Mouse (Mus musculus) liver, postnatal 0 days (tissue): ENCODE results near the gene Lypd6b. TPM values are rescaled to one million over a fixed set of nuclear protein-coding genes. Genes with fewer than 3 reads are reported as not detected.

Source experiments
- ATAC-seq: fragments of 200-750 bp; cut with Nextera tagmentation; 2 replicates; pipeline ENCODE4 v1.8.0; 2017; ENCODE audit warnings: mild to moderate bottlenecking, moderate library complexity
- DNase-seq: peaks from one replicate; pipeline ENCODE4 v3.0.0-alpha.2; 2016
- H3K27ac ChIP-seq: fragments of 300-500 bp; sonication (generic); 2 replicates; pipeline ENCODE4 v1.5.1; 2014; ENCODE audit warnings: antibody characterized with exemption, moderate library complexity, mild to moderate bottlenecking, low read depth
- H3K27me3 ChIP-seq: fragments of 300-500 bp; sonication (generic); 2 replicates; pipeline ENCODE4 v1.6.1; 2014; ENCODE audit warnings: low read length, control low read depth, mixed read lengths; ENCODE audit not compliant: insufficient read depth
- H3K36me3 ChIP-seq: fragments of 300-500 bp; sonication (generic); replicated peaks from 2 replicates; pipeline ENCODE4 v1.6.1; 2014; ENCODE audit warnings: mild to moderate bottlenecking, control low read depth, low read length, moderate library complexity, mixed read lengths; ENCODE audit not compliant: insufficient read depth
- H3K4me1 ChIP-seq: fragments of 300-500 bp; sonication (generic); 2 replicates; pipeline ENCODE4 v1.6.1; 2014; ENCODE audit warnings: antibody characterized with exemption, mild to moderate bottlenecking, control low read depth; ENCODE audit not compliant: insufficient read depth
- H3K4me2 ChIP-seq: fragments of 300-500 bp; sonication (generic); 2 replicates; pipeline ENCODE4 v1.6.1; 2014; ENCODE audit warnings: low read depth, mild to moderate bottlenecking, low read length, moderate library complexity, mixed read lengths
- H3K4me3 ChIP-seq: fragments of 300-500 bp; sonication (generic); 2 replicates; pipeline ENCODE4 v1.5.1; 2014; ENCODE audit warnings: low read depth, low read length
- H3K9ac ChIP-seq: fragments of 300-500 bp; sonication (generic); replicated peaks from 2 replicates; pipeline ENCODE4 v1.6.1; 2014; ENCODE audit warnings: mild to moderate bottlenecking, moderate library complexity
- H3K9me3 ChIP-seq: fragments of 300-500 bp; sonication (generic); 2 replicates; pipeline ENCODE4 v1.6.1; 2016; ENCODE audit warnings: mild to moderate bottlenecking, control low read depth, low read length, mixed read lengths
- CTCF ChIP-seq: sonication (generic); IDR thresholded peaks from 2 replicates; pipeline ENCODE4 v1.5.1; 2016; ENCODE audit warnings: antibody characterized with exemption, low read depth
- EP300 ChIP-seq: IDR thresholded peaks from 2 replicates; pipeline ENCODE4 v1.6.1; 2016; ENCODE audit warnings: antibody characterized with exemption, low read depth, mild to moderate bottlenecking
- WGBS: fragments of 180-500 bp; shearing (Covaris S2); extraction: QIAGEN DNeasy Blood & Tissue Kit; methylation state at CpG from one replicate; pipeline ENCODE4 v1.1.7; 2014; ENCODE audit not compliant: insufficient replicate concordance; 5-methylcytosine and 5-hydroxymethylcytosine counted together
- polyA plus RNA-seq: library from polyadenylated mRNA; unstranded; fragments of >200 nt; fragmentation: Nextera tagmentation; extraction: Ambion mirVana; gene quantifications from 2 replicates; pipeline ENCODE4 v1.2.1, GENCODE M21; 2015

Gene Lypd6b
- polyA plus RNA-seq, 1 experiment from 2014 or later, result not detected

- ATAC-seq (no peak), DNase-seq (no peak)
- Histone ChIP-seq H3K4me2 (no peak overlapping the region), H3K4me3 (no peak overlapping the region), H3K27me3 (no peaks in the 10 kb centered on the region), H3K9me3 (no peaks in the 10 kb centered on the region), H3K9ac (no peak overlapping the region), H3K27ac (0 out of 2 replicates have a peak overlapping the region, but pooled peaks have one; percentile 30), H3K36me3 (no peaks in the 10 kb centered on the region), H3K4me1 (peaks cover 9% of the 10 kb centered on the region)
- 68% methylated on average over 4 of the region's 4 CpGs for WGBS
- TF ChIP-seq EP300 (no peak), CTCF (no peak)
These were observed 12.3 kb upstream of the Lypd6b start for GRCm38 (mm10) chr2:49775187-49775586.

- Histone ChIP-seq H3K4me3 (no peak overlapping the region), H3K27ac (no peak overlapping the region)
- DNase-seq, result peak; percentile 25
These were observed 11.8 kb upstream of the Lypd6b start for GRCm38 (mm10) chr2:49775735-49776134.

GRCm38 (mm10) chr2:49776407-49776806 lies 11.1 kb upstream of the Lypd6b start:
- Histone ChIP-seq H3K9me3 (no peaks in the 10 kb centered on the region), H3K9ac (no peak overlapping the region), H3K27ac (no peak overlapping the region), H3K27me3 (no peaks in the 10 kb centered on the region), H3K4me3 (no peak overlapping the region), H3K36me3 (no peaks in the 10 kb centered on the region), H3K4me2 (no peak overlapping the region), H3K4me1 (peaks cover 4% of the 10 kb centered on the region)
- 82% methylated on average over 4 of the region's 4 CpGs for WGBS
- DNase-seq (no peak), ATAC-seq (no peak)
- TF ChIP-seq EP300 (no peak), CTCF (no peak)

More at GRCm38 (mm10) chr2:49775735-49776134, 11.8 kb upstream of the Lypd6b start:
- no peak overlapping the region for H3K4me2 ChIP-seq
- ATAC-seq, result no peak
- H3K9ac ChIP-seq, result no peak overlapping the region
- H3K9me3 ChIP-seq, result no peaks in the 10 kb centered on the region
- no peak for TF ChIP-seq EP300
- TF ChIP-seq CTCF, result peak; percentile 62
- no peaks in the 10 kb centered on the region for H3K36me3 ChIP-seq
- H3K4me1 ChIP-seq, result peaks cover 8% of the 10 kb centered on the region
- no peaks in the 10 kb centered on the region for H3K27me3 ChIP-seq

- Histone ChIP-seq H3K4me2 (peak overlapping the region; percentile 74), H3K4me1 (peaks cover 9% of the 10 kb centered on the region), H3K27ac (no peak overlapping the region), H3K4me3 (peak overlapping the region; percentile 45), H3K36me3 (no peaks in the 10 kb centered on the region), H3K27me3 (peaks cover 45% of the 10 kb centered on the region), H3K9me3 (no peaks in the 10 kb centered on the region), H3K9ac (no peak overlapping the region)
- no peak for DNase-seq
- WGBS, result 5% methylated on average over 14 of the region's 14 CpGs
- TF ChIP-seq CTCF (no peak), EP300 (no peak)
- no peak for ATAC-seq
These were observed 547 bp downstream of the Lypd6b start for GRCm38 (mm10) chr2:49788051-49788418.

- Histone ChIP-seq H3K4me1 (peaks cover 9% of the 10 kb centered on the region), H3K36me3 (no peaks in the 10 kb centered on the region), H3K27me3 (peaks cover 45% of the 10 kb centered on the region), H3K9ac (no peak overlapping the region), H3K27ac (no peak overlapping the region), H3K4me3 (no peak overlapping the region), H3K4me2 (no peak overlapping the region), H3K9me3 (no peaks in the 10 kb centered on the region)
- TF ChIP-seq CTCF, result no peak
- TF ChIP-seq EP300, result no peak
- ATAC-seq (no peak), DNase-seq (no peak)
- 24% methylated on average over 3 of the region's 3 CpGs for WGBS
These were observed 1.2 kb downstream of the Lypd6b start for GRCm38 (mm10) chr2:49788643-49789042.

- peaks cover 45% of the 10 kb centered on the region for H3K27me3 ChIP-seq
- no peak overlapping the region for H3K4me3 ChIP-seq
- H3K4me1 ChIP-seq, result peaks cover 9% of the 10 kb centered on the region
- TF ChIP-seq CTCF, result no peak
- no peak for TF ChIP-seq EP300
- DNase-seq (no peak), ATAC-seq (no peak)
- no peak overlapping the region for H3K27ac ChIP-seq
- H3K9me3 ChIP-seq, result no peaks in the 10 kb centered on the region
- H3K9ac ChIP-seq, result no peak overlapping the region
- WGBS, result 60% methylated on average over 6 of the region's 6 CpGs
- no peak overlapping the region for H3K4me2 ChIP-seq
- no peaks in the 10 kb centered on the region for H3K36me3 ChIP-seq
These were observed 1.6 kb downstream of the Lypd6b start for GRCm38 (mm10) chr2:49789078-49789477.

GRCm38 (mm10) chr2:49789504-49789903 lies 2.0 kb downstream of the Lypd6b start:
- Histone ChIP-seq H3K27ac (no peak overlapping the region), H3K9ac (no peak overlapping the region), H3K9me3 (no peaks in the 10 kb centered on the region), H3K36me3 (no peaks in the 10 kb centered on the region), H3K4me1 (peaks cover 9% of the 10 kb centered on the region), H3K27me3 (peaks cover 45% of the 10 kb centered on the region), H3K4me2 (no peak overlapping the region), H3K4me3 (no peak overlapping the region)
- WGBS, result 70% methylated on average over 5 of the region's 5 CpGs
- TF ChIP-seq EP300, result no peak
- ATAC-seq, result no peak
- no peak for DNase-seq
